Mouse (Mus musculus) heart, adult 11 months (tissue): ENCODE measurements around the gene Bloc1s4.

Experiments used
- DNase-seq: peaks from one replicate; pipeline ENCODE4 v3.0.0; 2022

Bloc1s4 gene

DNA sequence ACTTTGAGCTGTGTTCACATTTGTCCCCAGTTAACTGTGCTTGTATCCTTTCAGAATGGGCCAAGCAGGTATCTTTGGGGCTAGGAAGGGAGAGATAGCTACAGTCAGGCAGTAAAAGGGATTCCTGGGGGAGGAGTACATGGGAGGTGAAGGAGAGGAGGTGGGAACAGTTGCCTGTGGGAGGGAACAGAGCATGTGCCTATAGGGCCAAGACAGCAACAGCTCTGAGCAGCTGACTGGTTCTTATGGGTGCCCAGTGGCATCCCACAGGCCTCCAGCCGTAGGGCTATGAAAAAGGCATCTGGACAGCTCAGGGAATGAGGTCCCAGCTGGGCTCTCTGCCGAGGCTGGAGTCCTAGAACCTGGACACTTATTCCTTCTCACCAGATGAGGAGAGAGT, 31.6 kb downstream of the Bloc1s4 start:
- DNase-seq, result peak; percentile 80

DNA sequence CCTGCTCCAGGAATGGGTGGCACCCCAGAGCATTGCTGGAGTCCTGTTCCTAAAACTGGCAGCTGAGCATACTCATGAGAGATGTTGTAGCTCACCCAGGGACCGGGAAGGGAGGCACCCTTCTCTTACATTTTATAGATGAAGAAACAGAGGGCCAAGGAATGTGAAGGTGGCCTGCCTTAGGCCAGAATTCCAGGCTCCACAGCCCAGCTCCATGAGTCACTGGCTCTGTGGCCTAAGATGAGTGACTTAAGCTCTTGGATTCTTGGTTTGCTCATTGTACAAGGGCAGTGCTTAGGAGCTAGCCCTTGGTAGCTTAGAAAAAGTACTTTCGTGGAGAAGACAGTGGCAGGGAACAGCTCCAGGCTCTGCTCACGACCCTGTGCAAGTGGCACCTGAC, 33.6 kb downstream of the Bloc1s4 start:
- DNase-seq, result no peak

DNA sequence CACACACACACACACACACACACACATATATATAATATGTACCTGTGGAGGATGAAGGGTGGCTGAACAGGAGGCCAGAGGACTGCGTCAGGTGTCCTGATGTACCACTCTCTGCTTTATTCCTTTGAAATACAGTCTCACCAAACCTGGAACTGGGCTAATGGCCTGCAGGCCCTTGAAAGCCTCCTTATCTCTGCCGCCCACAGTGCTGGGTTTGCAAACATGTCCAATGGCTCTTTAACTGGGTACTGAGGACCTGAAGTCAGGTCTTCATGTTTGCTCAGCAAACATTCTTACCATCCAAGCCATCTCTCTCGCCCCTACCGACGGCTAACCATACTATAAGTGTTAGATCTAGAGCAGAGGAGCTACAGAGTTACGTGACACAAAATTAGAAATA, 34.8 kb downstream of the Bloc1s4 start:
- no peak for DNase-seq

DNA sequence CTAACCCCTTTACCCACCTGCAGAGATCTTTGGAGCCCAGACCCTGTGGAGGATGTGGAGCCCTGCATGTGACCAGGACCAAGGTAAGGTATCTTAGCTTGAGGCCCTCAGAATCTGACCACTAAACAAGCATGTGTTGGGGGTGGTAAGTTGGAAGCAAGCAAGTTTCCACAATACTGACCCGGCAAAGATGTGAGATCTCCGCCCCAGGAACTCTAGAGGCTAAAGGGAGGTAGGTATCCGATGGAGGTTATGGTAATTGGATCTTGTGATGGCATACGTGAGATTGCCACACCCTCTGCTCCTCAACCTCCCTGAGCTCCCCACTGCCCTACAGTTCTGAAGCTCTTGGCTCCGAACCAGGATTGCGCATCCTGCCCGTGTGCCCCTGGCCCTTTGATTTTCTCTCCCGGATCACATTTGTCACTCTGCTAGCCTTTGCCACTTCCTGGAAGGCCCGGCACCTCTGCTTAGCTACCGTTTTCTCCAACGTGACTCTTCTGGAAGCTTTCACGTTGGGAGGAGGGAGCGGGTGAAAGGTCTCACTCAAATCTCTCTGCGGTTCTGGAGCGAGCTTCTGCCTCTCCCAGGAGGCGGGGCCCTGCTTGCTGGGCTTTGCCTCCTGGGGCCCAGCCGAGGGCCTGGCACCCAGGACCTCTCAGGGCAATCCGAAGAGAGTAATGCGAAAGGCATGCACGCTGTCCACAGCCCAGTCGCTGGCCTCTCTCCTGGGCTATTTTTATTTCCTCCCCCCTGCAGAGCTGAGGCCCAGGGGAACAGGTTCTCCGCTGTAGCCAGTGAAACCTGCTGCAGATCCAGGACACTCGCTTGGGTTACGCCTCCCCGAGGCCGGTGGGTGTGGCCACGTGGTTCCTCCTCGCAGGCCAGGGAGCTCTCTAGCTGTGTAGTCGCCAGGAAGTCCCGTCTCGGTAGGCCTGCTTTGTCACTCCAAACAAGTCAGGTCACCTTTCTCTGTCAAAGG, 35.6 kb downstream of the Bloc1s4 start:
- DNase-seq, result peak; percentile 99

DNA sequence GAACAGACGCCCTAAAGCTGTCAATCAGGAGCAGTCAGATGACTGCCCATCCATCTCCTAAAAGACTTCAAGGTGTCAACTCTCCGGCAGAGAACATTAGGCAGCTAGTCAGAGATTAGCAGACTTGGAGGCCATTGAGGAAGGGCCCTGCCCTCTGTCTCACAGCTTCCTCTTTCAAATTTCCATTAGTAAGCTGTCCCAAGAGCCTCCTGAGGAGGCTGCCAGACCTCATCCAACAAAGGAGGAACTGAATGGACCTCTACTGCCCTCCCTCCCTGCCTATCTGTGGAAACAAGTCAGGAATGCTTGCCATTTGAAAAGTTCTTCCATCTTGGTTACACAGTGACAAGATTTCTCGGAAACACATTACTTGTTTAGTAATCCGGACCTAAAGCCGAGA, 36.6 kb downstream of the Bloc1s4 start:
- peak; percentile 97 for DNase-seq

DNA sequence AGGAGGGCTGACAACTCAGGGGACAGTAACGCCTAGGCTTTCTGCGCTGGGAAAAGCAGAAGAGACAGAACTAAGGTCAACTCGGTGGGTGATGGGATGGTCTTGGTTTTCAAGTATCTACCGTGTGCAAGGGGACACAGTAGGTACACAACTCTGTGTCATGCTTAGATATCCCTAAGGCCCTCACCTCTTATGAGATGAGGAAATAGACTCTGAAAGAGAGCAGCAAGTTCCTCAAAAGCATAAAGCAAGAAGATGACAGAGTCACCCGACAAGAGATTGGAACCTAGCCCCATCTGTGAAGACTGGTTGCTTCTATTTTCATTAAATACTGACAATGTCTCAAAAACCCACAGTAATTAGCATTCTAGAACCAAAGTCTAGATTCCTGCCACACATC, 42.7 kb downstream of the Bloc1s4 start:
- no peak for DNase-seq

DNA sequence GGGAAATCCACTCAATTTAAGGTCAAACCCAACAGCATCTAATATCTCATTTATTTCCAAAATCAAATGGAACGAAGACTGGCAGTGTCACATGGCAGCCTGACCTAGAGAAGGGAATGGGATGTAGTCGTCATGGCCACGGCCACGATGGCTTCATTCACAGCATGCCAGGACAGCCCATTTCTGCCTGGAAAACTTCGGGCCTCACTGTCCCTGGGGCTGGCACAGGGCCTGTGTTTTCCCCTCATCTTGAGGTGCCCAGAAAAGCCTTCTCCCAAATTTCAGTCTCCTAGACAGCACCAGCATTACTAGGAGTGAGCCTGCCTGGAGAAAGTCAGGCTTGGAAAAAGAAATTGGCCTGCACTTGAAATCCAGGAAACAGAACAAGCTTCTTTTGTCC, 43.1 kb downstream of the Bloc1s4 start:
- DNase-seq, result no peak

DNA sequence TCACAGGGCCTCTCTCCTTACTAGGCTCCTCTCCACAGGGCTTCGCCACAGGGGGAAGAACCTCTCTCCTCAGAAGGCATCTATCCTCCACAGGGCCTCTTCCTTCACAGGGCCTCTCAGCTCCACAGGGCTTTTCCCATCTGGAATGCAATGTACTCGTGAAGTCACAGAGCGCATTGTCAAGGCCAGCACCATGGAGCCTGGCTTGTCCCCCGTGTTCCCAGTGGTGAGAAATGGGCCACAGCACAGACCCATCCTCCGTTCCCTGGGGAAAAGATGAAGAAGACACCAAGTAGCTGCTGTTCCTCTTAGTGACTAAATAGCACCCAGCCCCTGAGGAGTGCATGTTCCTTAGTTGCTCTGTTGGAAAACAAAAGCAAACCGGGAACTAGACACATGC, 43.8 kb downstream of the Bloc1s4 start:
- peak; percentile 87 for DNase-seq

DNA sequence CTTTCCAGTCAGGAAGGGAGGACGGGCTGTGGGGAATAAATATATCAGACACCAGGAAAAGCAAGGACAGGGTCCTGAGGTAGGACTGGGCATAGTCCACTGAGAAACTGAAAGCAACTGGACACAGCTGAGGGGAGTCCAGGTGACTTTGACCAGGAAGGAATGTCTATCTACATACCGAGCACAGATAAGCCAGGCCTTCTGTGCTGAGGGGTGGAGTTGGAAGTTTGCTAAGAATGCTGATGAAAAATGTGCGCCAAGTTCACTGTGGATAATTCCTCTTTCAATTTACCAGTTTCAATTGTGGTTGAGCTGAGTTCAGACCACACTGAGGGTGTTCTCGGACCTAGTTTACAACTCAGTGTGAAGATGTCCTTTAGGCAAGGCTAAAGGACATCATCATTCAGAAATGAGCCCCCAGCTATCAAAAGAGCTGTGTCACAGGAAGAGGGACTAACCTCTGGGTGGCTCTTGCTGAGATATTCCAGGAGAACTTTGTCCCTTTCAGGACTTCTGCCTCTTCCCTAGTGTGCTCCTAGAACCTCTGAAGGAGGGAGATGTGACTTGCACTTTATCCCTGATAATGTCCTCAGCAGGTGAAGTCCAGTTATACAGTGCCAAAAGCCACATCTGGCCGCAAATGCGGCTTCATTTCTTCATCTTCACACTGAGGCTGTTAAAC, 47.4 kb downstream of the Bloc1s4 start:
- DNase-seq, result peak; percentile 88

DNA sequence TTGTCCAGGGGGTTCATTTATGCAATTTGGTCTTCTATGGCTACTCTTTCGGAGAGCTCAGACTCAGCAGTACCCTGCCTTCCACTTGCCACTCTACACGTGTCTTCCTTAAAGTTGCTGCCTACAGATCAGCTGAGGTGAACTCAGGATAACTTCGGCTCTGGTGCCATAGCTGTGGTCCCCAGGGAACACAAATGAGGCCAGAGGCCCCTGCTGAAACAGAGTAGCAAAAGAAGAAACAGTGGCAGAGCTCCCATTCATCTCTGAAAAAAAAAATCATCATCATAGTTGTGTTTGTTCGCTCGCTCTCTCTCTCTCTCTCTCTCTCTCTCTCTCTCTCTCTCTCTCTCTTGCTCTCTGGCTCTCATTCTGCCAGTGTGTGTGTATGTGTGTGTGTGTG, 49.8 kb downstream of the Bloc1s4 start:
- peak; percentile 89 for DNase-seq

DNA sequence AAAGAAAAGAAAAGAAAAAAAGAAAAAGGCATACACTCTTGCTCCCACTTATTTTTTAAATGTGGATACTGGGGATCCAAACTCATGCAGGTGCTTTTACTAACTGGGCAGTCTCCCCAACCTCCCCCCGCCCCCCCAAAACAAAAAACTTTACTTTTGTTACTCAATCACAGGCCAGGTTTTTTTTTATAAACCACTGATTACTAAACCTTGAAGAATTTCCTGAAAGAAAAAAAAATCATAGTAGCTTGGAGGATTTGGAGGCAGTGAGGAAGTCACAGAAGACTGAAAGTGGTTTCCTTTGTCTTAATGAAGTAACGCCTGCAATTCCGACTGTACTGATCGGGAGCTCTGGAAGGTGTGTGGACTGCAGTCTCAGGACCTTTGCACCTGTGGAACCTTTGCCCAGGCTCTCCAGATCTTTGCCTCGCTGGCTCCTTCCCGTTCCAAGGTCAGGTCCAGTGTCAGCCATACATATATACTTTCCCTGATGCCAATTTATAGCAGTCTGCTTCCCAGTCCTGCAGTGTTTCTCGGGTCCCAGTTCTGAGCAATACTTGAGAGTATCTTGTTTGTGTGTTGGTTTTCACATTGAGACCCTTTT, 50.3 kb downstream of the Bloc1s4 start:
- DNase-seq, result peak; percentile 89
